Mouse (Mus musculus) heart, adult 8-10 months (tissue): ENCODE measurements around the gene Hes7. TPM values are rescaled to one million over a fixed set of nuclear protein-coding genes. Genes with fewer than 3 reads are reported as not detected.

Experiments used
- DNase-seq: peaks from one replicate; pipeline ENCODE4 v3.0.0; 2022; ENCODE audit warnings: low spot score
- total RNA-seq, 4 experiments: library from RNA; stranded (reverse); gene quantifications; 2 replicates each; pipeline ENCODE4 v1.2.4; 2022

Gene Hes7
- total RNA-seq, 4 experiments from 2014 or later, result 0.12 TPM; not detected in 3

- no peak for DNase-seq
Observed at GRCm38 (mm10) chr11:69147546-69147945, 27.3 kb downstream of the Hes7 start.

DNA sequence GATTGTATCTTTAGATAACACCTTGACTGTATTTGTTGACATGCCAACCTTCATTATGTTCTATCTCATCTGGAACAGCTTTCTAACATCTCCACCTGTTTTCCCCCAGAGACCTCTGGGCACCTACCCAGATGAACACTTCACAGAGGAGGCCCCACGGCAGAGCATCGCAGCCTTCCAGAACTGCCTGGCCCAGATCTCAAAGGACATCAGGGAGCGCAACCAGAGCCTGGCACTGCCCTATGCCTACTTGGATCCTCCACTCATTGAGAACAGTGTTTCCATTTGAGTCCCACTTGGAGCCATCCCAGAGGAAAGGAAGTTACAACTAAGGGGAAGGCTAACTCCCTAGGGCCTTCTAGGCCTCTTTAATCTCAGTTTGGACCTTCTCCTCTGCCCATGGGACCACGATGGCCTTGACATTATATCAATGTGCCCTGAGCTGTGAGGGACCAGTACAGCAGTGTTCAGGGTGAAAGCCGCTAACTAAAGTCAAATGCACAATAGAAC is 28.3 kb downstream of the Hes7 start:
- no peak for DNase-seq

DNA sequence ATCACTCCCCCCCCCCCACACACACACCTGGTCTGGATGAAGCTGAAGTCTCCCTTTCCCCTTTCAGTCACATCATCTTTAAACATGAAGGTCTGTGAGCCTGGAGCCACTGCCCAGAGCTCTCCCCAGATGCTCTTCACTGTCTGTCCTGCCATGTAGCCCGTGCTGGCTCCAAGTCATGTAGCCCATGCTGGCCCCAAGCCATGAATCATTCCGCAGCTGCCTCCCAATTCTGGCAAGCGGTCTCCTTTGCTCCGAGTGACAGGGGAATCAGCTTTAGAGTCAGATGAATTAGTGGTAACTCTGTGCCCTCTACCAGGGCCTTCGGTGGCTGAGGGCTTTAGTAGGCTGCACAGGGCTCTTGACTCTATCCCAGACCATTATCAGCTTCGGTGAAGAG is 29.5 kb downstream of the Hes7 start:
- DNase-seq, result no peak

DNA sequence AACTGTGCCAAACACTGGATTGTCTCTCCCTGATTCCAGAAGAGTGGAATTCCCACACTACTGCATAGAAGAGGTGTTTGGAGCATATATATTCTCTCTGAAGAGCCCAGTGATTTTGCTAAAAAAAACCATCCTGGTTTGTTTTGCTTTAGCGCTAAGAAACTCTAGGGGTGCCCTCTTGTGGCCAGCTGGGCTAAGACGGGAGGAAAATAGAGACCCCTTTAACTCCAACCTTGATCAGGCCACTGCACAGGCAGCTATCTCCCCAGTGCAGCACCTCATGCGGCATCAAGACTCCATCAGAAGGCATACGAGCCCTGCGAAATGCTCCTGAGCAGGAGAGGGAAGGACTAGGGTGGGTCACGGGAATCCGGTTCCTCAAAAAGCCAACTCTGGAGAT is 30.2 kb downstream of the Hes7 start:
- DNase-seq, result peak; percentile 45

- DNase-seq, result no peak
Observed at GRCm38 (mm10) chr11:69151004-69151403, 30.8 kb downstream of the Hes7 start.

DNA sequence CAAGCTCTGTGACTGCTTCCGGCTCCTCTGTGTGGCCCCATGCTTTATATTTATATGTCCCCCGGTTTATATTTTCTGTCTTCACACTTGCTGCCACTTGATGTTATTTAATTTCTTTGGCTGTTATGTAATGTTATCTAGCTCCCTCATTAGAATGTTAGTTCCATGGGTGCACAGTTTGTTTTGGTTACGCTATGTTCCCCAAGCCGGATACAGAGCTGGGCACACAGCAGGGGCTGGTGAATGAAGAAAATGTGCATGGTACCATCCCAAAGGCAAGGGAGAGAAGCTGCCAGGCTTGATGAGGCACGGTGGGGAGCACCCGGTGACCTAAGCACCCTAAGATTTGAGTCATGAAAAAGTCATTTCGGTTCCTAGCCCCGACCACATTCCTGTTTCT is 33.6 kb downstream of the Hes7 start:
- no peak for DNase-seq

GRCm38 (mm10) chr11:69155351-69155750 is 35.1 kb downstream of the Hes7 start:
- DNase-seq, result no peak

- DNase-seq, result no peak
Observed at GRCm38 (mm10) chr11:69156800-69157199, 36.6 kb downstream of the Hes7 start, which contains the start of gene Alox12b. Gene Alox12b (plus strand): TSS chr11:69156989.

DNA sequence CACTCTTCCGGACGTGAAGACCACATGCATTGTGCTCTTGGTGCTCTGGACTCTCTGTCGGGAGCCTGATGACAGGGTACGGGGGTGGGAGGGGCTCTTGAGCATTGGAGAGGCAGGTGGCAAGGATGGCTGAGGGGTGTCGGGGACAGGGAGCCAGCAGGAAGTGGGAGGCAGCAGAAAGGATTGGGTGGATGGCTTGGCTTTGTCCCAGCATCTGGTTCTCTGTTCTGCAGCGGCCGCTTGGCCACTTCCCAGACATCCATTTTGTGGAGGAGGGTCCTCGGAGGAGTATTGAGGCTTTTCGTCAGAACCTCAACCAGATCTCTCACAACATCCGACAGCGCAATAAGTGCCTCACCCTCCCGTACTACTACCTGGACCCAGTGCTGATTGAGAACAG is 49.1 kb downstream of the Hes7 start:
- no peak for DNase-seq

GRCm38 (mm10) chr11:69171626-69172025 is 51.4 kb downstream of the Hes7 start:
- DNase-seq, result peak; percentile 83

DNA sequence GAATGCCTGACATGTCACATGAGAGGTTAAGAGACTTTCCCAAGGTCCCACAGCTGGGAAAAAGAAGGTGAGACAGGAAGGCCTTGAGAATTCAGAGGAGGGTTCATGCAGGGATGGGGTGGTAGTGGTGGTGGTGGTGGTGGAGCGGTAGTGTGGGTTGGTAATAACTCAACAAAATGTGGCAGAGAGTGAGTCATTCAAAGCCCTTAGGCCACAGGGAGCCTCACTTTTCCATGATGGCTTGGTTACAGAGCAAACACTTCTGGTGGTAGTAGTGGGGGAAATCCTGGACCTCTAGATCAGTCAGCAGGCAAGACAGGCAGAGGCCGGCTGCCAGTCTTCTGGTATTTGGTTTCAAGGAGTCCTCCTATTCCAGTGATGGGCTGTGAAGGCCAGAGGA is 52.4 kb downstream of the Hes7 start:
- no peak for DNase-seq

Other genes with a start within 250 kb of the Hes7 start
- 10 to 100 TPM; 53.9 to 67.7 (median 65.2) TPM for gene Ndel1, start 248.5 kb upstream of the Hes7 start, total RNA-seq
- under 1 TPM in 3 of 4 experiments, not detected in 1; 0.11 to 0.28 (median 0.17) TPM for gene Rnf222, start 231.9 kb upstream of the Hes7 start, total RNA-seq
- gene Rpl26, start 218.8 kb upstream of the Hes7 start, total RNA-seq, result 100 to 1,000 TPM; 676 to 808 (median 721) TPM
- under 1 TPM in 1 of 4 experiments, not detected in 3; 0.44 TPM for gene Odf4, start 193.3 kb upstream of the Hes7 start, total RNA-seq
- 10 to 100 TPM; 26.6 to 30.9 (median 30.1) TPM for gene Arhgef15, start 162.9 kb upstream of the Hes7 start, total RNA-seq
- 1 to 10 TPM; 3.4 to 8.3 (median 6.3) TPM for gene Slc25a35, start 152.3 kb upstream of the Hes7 start, total RNA-seq
- 10 to 100 TPM; 81.3 to 98.3 (median 89.4) TPM for gene Rangrf, start 145.2 kb upstream of the Hes7 start, total RNA-seq
- 1 to 10 TPM; 4.5 to 8.2 (median 5.3) TPM for gene Pfas, start 111.9 kb upstream of the Hes7 start, total RNA-seq
- gene Ctc1, start 104.5 kb upstream of the Hes7 start, total RNA-seq, result 10 to 100 TPM; 13.0 to 19.5 (median 14.9) TPM
- under 1 TPM in 2 of 4 experiments, not detected in 2; 0.33 to 0.75 TPM for gene Aurkb, start 74.8 kb upstream of the Hes7 start, total RNA-seq
- gene Borcs6, start 60.7 kb upstream of the Hes7 start, total RNA-seq, result 10 to 100 TPM; 16.1 to 18.7 (median 17.1) TPM
- gene Tmem107, start 49.6 kb upstream of the Hes7 start, total RNA-seq, result 1 to 10 TPM; 6.3 to 8.4 (median 7.5) TPM
- gene Vamp2, start 31.9 kb upstream of the Hes7 start, total RNA-seq, result 10 to 100 TPM; 57.1 to 72.2 (median 68.6) TPM
- gene Per1, start 25.2 kb upstream of the Hes7 start, total RNA-seq, result 10 to 100 TPM; 33.3 to 81.2 (median 48.5) TPM
- under 1 TPM; 0.16 to 0.60 (median 0.38) TPM for gene 9130213A22Rik, start 2.2 kb downstream of the Hes7 start, total RNA-seq
- gene Aloxe3, start 5.5 kb downstream of the Hes7 start, total RNA-seq, result not detected
- gene Alox12b, start 36.6 kb downstream of the Hes7 start, total RNA-seq, result not detected
- 1 to 10 TPM in 3 of 4 experiments, under 1 TPM in 1; 0.89 to 1.8 (median 1.2) TPM for gene Alox8, start 77.4 kb downstream of the Hes7 start, total RNA-seq
- 1 to 10 TPM; 1.7 to 2.5 (median 2.1) TPM for gene Gucy2e, start 116.6 kb downstream of the Hes7 start, total RNA-seq
- gene Cntrob, start 203.4 kb downstream of the Hes7 start, total RNA-seq, result 1 to 10 TPM; 1.8 to 5.1 (median 2.6) TPM
- 10 to 100 TPM; 46.5 to 50.6 (median 49.2) TPM for gene Trappc1, start 203.6 kb downstream of the Hes7 start, total RNA-seq
- gene Kcnab3, start 205.9 kb downstream of the Hes7 start, total RNA-seq, result under 1 TPM in 3 of 4 experiments, not detected in 1; 0.17 to 0.38 (median 0.27) TPM
- under 1 TPM; 0.34 to 0.44 (median 0.39) TPM for gene Rnf227, start 220.1 kb downstream of the Hes7 start, total RNA-seq
- 10 to 100 TPM; 16.7 to 20.4 (median 18.3) TPM for gene Chd3, start 249.0 kb downstream of the Hes7 start, total RNA-seq